Mouse (Mus musculus): ENCODE measurements around the gene Cdkal1. TPM values are rescaled to one million over a fixed set of nuclear protein-coding genes. Genes with fewer than 3 reads are reported as not detected.

The Cdkal1 gene
- 49.4 TPM for polyA plus RNA-seq (2017; shearing (Covaris generic))

DNA sequence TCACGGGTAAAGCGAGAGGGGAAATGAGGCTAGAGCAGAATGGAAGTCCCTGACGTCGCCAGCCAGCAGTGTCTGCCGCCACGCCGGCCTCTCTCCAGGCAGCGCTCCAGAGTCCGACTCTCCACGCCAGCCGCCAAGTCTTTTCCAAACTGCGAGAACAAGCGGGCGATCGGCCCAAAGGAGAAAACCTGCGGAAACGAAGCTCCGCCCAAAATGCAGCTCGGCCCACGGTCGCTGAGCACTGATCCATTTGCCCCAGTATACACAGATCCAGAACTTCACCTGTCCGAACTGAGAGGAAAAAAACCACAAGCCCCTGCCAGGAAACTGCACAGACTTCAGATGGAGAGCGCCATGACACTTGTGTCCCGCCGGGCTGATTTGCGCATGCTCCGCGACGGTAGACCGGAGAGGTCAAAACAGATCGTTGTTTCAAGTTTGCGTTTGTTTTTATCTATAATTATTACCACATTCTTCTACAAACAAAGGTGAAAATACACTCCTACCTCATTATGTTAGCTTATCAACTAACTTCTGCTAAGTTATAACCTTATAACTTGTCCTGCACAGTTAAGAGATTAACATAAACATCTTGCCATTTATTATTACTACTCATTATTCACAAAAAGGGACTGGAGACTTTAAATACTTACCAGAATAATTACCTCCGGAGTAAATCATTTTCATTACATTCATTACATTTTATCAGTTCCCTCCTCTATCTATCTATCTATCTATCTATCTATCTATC lies at the start of gene Cdkal1:
TSS of gene Cdkal1 (minus strand) at position 394 of the 751 bp plus-strand sequence.

Other genes starting within 250 kb of the Cdkal1 start
- 5.7 TPM for gene E2f3, start 130.4 kb upstream of the Cdkal1 start, polyA plus RNA-seq (2017; shearing (Covaris generic))

Measured in CD4-positive, CD25-positive, alpha-beta regulatory T cell (primary cell).